Mouse (Mus musculus): Measurements from ENCODE around the gene Mmp25.

- no peak for TF ChIP-seq CTCF (IDR thresholded peaks at IDR 0.05; ENCODE audit: low read depth)
- no peak for TF ChIP-seq EP300 (IDR thresholded peaks at IDR 0.05; ENCODE audit: low read depth)
Measured at GRCm38 (mm10) chr17:23676473-23677031, 31.5 kb upstream of the Mmp25 start.

Measured in liver, embryonic 14.5 days (tissue).